21 mouse cellular contexts compared by ENCODE assay signal in the genomic region with DNA sequence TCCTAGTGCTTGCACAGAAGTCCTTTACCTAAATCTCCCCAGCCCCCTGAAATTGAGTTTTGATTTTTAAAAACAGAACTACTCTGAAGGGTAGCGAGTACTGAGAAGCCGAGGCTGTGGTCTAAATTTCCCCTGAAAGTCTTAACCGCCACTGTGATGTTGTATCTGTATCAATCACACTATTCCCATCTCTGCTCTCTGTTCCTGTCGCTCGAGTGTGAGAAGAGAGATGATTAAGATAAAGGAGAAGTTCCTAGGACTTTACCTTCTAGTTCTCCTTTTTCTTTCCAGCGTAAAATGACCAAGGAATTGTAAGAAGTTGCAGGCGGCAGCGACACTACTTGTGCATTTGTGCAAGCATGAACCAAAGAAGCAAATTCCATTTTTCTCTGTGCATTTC. TPM values are rescaled to one million over a fixed set of nuclear protein-coding genes. Genes with fewer than 3 reads are reported as not detected.
DNase-seq lines count a peak whose midpoint lies in the region; ATAC-seq and TF ChIP-seq lines count a peak whose summit lies in the region.
"Had no signal": no experiment of that assay in that cellular context is flagged by ENCODE, and none has a peak within 500 bp of the region (broad histone marks: within the 10 kb centered on the region; RNA-seq: fewer than 3 reads in every experiment).

No protein-coding gene starts in this region.

- 0 out of 2 replicates have a peak, but pooled peaks have one; percentile 25 for ATAC-seq in common myeloid progenitor, adult 5-6 weeks (replicated peaks; ENCODE audit: low read depth, poor library complexity, severe bottlenecking)
- ATAC-seq in granulocyte monocyte progenitor cell, adult 5-6 weeks (replicated peaks; ENCODE audit: poor library complexity, severe bottlenecking) = peak; percentile 76
- peak; percentile 66 for ATAC-seq in megakaryocyte, adult 5-6 weeks (ENCODE audit: poor library complexity, severe bottlenecking)
- ATAC-seq in megakaryocyte progenitor cell, adult 5-6 weeks (replicated peaks; ENCODE audit: poor library complexity) = 0 out of 2 replicates have a peak, but pooled peaks have one; percentile 26
- ATAC-seq in forebrain, embryonic 14.5 days = no peak
- ATAC-seq: activated CD4-positive, CD25-positive, alpha-beta regulatory T cell, adult 4 months; CD4-positive, CD25-positive, alpha-beta regulatory T cell, adult 4 months; Patski had no signal

- H3K27me3 ChIP-seq in forebrain, embryonic 14.5 days (replicated peaks; ENCODE audit: control insufficient read depth, insufficient read depth, low read length) = no peaks in the 10 kb centered on the region
- H3K27me3 ChIP-seq: Patski had no signal

- no peaks in the 10 kb centered on the region for H3K9me3 ChIP-seq in forebrain, embryonic 14.5 days (replicated peaks; ENCODE audit: control insufficient read depth, low read length)
- H3K9me3 ChIP-seq: G1E had no signal

- DNase-seq in forebrain, embryonic 14.5 days (ENCODE audit: low spot score) = no peak
- DNase-seq in right cerebral cortex, postnatal 10 days (ENCODE audit: low spot score in 2 of 2) = no peak
- no peak for DNase-seq in testis, postnatal 14 days (ENCODE audit: low spot score)
- DNase-seq in layer of hippocampus, adult 2 months (ENCODE audit: low spot score in 2 of 2) = no peak
- DNase-seq: adrenal gland, adult 2 months; adrenal gland, adult 8-10 months; adrenal gland, postnatal 10 days; adrenal gland, postnatal 14 days; adrenal gland, postnatal 25 days; adrenal gland, postnatal 36 days; B cell, adult 2 months; cerebellum, adult 11 months; cerebellum, adult 11-12 months had no signal

- WGBS in forebrain, embryonic 14.5 days = 93% methylated on average over 8 of the region's 8 CpGs

- H3K9ac ChIP-seq in forebrain, embryonic 14.5 days (ENCODE audit: low read length) = no peak overlapping the region

- H3K4me3 ChIP-seq in forebrain, embryonic 14.5 days (ENCODE audit: low read depth, low read length) = no peak overlapping the region
- H3K4me3 ChIP-seq in layer of hippocampus, adult 2 months = no peak overlapping the region

- TF ChIP-seq CTCF in layer of hippocampus, adult 2 months (conservative IDR thresholded peaks at IDR 0.05) = no peak

- no peak overlapping the region for H3K4me2 ChIP-seq in forebrain, embryonic 14.5 days (ENCODE audit: low read length)

- no peaks in the 10 kb centered on the region for H3K36me3 ChIP-seq in forebrain, embryonic 14.5 days (ENCODE audit: control insufficient read depth, insufficient read depth, low read length)
- H3K36me3 ChIP-seq: G1E had no signal

- H3K27ac ChIP-seq in forebrain, embryonic 14.5 days (ENCODE audit: low read depth, low read length) = no peak overlapping the region
- no peak overlapping the region for H3K27ac ChIP-seq in layer of hippocampus, adult 2 months

- no peaks in the 10 kb centered on the region for H3K4me1 ChIP-seq in forebrain, embryonic 14.5 days (ENCODE audit: control insufficient read depth, insufficient read depth, low read length)

RNA-seq across cellular contexts. Expression of a gene that starts 38.3 kb away (rescaled TPM):
- total RNA-seq in common myeloid progenitor, adult 5-6 weeks (2017) = 60.5 and 64.4 TPM in 2 replicates
- 49.8 and 58.1 TPM in 2 replicates for total RNA-seq in granulocyte monocyte progenitor cell, adult 5-6 weeks (2014; fragmentation: Nextera tagmentation)
- total RNA-seq in granulocyte monocyte progenitor cell, adult 5-6 weeks (2017) = 55.8 and 65.4 TPM in 2 replicates
- 36.4 and 46.1 TPM in 2 replicates for total RNA-seq in megakaryocyte, adult 5-6 weeks (2015)
- total RNA-seq in megakaryocyte, adult 5-6 weeks (2017) = 52.1 and 53.7 TPM in 2 replicates
- total RNA-seq in megakaryocyte progenitor cell, adult 5-6 weeks (2015) = 43.6 and 48.4 TPM in 2 replicates
- 64.4 and 73.5 TPM in 2 replicates for total RNA-seq in megakaryocyte progenitor cell, adult 5-6 weeks (2017)
- polyA plus RNA-seq in forebrain, embryonic 14.5 days (2014; fragmentation: Nextera tagmentation; extraction: Ambion mirVana) = 60.9 and 64.8 TPM in 2 replicates
- total RNA-seq in layer of hippocampus, adult 2 months (2021) = 10 to 100 TPM; 28.8 to 30.5 TPM

RNA-seq across cellular contexts. Expression of a gene that starts 38.4 kb away (rescaled TPM):
- total RNA-seq in common myeloid progenitor, adult 5-6 weeks (2017) = 28.6 and 35.0 TPM in 2 replicates
- total RNA-seq in granulocyte monocyte progenitor cell, adult 5-6 weeks (2014; fragmentation: Nextera tagmentation) = 25.2 and 33.8 TPM in 2 replicates
- 22.0 and 25.1 TPM in 2 replicates for total RNA-seq in granulocyte monocyte progenitor cell, adult 5-6 weeks (2017)
- total RNA-seq in megakaryocyte, adult 5-6 weeks (2015) = 7.9 and 8.6 TPM in 2 replicates
- 6.2 and 11.4 TPM in 2 replicates for total RNA-seq in megakaryocyte, adult 5-6 weeks (2017)
- 20.1 and 22.1 TPM in 2 replicates for total RNA-seq in megakaryocyte progenitor cell, adult 5-6 weeks (2015)
- total RNA-seq in megakaryocyte progenitor cell, adult 5-6 weeks (2017) = 28.6 and 30.7 TPM in 2 replicates
- polyA plus RNA-seq in forebrain, embryonic 14.5 days (2014; fragmentation: Nextera tagmentation; extraction: Ambion mirVana) = 45.6 and 48.0 TPM in 2 replicates
- 10 to 100 TPM; 23.2 to 26.3 TPM for total RNA-seq in layer of hippocampus, adult 2 months (2021)
